Mouse (Mus musculus): ENCODE results near the gene Svs3a. TPM values are rescaled to one million over a fixed set of nuclear protein-coding genes. Genes with fewer than 3 reads are reported as not detected.

The Svs3a gene
- total and polyA plus RNA-seq, 3 experiments, result 0.11 TPM; not detected in 2

Other genes with a start within 250 kb of the Svs3a start
Only the 20 nearest of the 21 such genes appear.
- 57.3 and 61.0 TPM in 2 replicates for gene Tomm34, start 218.1 kb upstream of the Svs3a start, total RNA-seq (2014; fragmentation: Nextera tagmentation)
- 63.0 and 65.3 TPM in 2 replicates for gene Tomm34, start 218.1 kb upstream of the Svs3a start, total RNA-seq (2017)
- gene Tomm34, start 218.1 kb upstream of the Svs3a start, polyA plus RNA-seq (2012), result 36.3 and 48.2 TPM in 2 replicates
- gene Kcns1, start 118.2 kb upstream of the Svs3a start, total RNA-seq (2014; fragmentation: Nextera tagmentation), result not detected in 2 replicates
- not detected in 2 replicates for gene Kcns1, start 118.2 kb upstream of the Svs3a start, total RNA-seq (2017)
- gene Kcns1, start 118.2 kb upstream of the Svs3a start, polyA plus RNA-seq (2012), result not detected in 2 replicates
- gene Wfdc5, start 106.5 kb upstream of the Svs3a start, total RNA-seq (2014; fragmentation: Nextera tagmentation), result not detected in 2 replicates
- 0.33 TPM in 1 of 2 replicates, not detected in the other for gene Wfdc5, start 106.5 kb upstream of the Svs3a start, total RNA-seq (2017)
- not detected in 2 replicates for gene Wfdc5, start 106.5 kb upstream of the Svs3a start, polyA plus RNA-seq (2012)
- not detected in 2 replicates for gene Wfdc12, start 98.7 kb upstream of the Svs3a start, total RNA-seq (2014; fragmentation: Nextera tagmentation)
- not detected in 2 replicates for gene Wfdc12, start 98.7 kb upstream of the Svs3a start, total RNA-seq (2017)
- gene Wfdc12, start 98.7 kb upstream of the Svs3a start, polyA plus RNA-seq (2012), result not detected in 2 replicates
- not detected in 2 replicates for gene Wfdc15a, start 89.1 kb upstream of the Svs3a start, total RNA-seq (2014; fragmentation: Nextera tagmentation)
- 0.82 TPM in 1 of 2 replicates, not detected in the other for gene Wfdc15a, start 89.1 kb upstream of the Svs3a start, total RNA-seq (2017)
- gene Wfdc15a, start 89.1 kb upstream of the Svs3a start, polyA plus RNA-seq (2012), result not detected in 2 replicates
- gene Wfdc15b, start 67.6 kb upstream of the Svs3a start, total RNA-seq (2014; fragmentation: Nextera tagmentation), result not detected in 2 replicates
- not detected in 2 replicates for gene Wfdc15b, start 67.6 kb upstream of the Svs3a start, total RNA-seq (2017)
- not detected in 2 replicates for gene Wfdc15b, start 67.6 kb upstream of the Svs3a start, polyA plus RNA-seq (2012)
- gene Svs2, start 50.8 kb upstream of the Svs3a start, total RNA-seq (2014; fragmentation: Nextera tagmentation), result not detected in 2 replicates
- gene Svs2, start 50.8 kb upstream of the Svs3a start, total RNA-seq (2017), result 0.11 TPM in 1 of 2 replicates, not detected in the other
- not detected in 2 replicates for gene Svs2, start 50.8 kb upstream of the Svs3a start, polyA plus RNA-seq (2012)
- gene Svs3b, start 32.6 kb upstream of the Svs3a start, total RNA-seq (2014; fragmentation: Nextera tagmentation), result not detected in 2 replicates
- gene Svs3b, start 32.6 kb upstream of the Svs3a start, total RNA-seq (2017), result not detected in 2 replicates
- not detected in 2 replicates for gene Svs3b, start 32.6 kb upstream of the Svs3a start, polyA plus RNA-seq (2012)
- not detected in 2 replicates for gene Svs4, start 10.8 kb upstream of the Svs3a start, total RNA-seq (2014; fragmentation: Nextera tagmentation)
- gene Svs4, start 10.8 kb upstream of the Svs3a start, total RNA-seq (2017), result 0.29 TPM in 1 of 2 replicates, not detected in the other
- not detected in 2 replicates for gene Svs4, start 10.8 kb upstream of the Svs3a start, polyA plus RNA-seq (2012)
- gene Svs6, start 27.5 kb downstream of the Svs3a start, total RNA-seq (2014; fragmentation: Nextera tagmentation), result not detected in 2 replicates
- gene Svs6, start 27.5 kb downstream of the Svs3a start, total RNA-seq (2017), result not detected in 2 replicates
- gene Svs6, start 27.5 kb downstream of the Svs3a start, polyA plus RNA-seq (2012), result not detected in 2 replicates
- gene Svs5, start 43.5 kb downstream of the Svs3a start, total RNA-seq (2014; fragmentation: Nextera tagmentation), result not detected in 2 replicates
- not detected in 2 replicates for gene Svs5, start 43.5 kb downstream of the Svs3a start, total RNA-seq (2017)
- not detected in 2 replicates for gene Svs5, start 43.5 kb downstream of the Svs3a start, polyA plus RNA-seq (2012)
- not detected in 2 replicates for gene Slpi, start 99.8 kb downstream of the Svs3a start, total RNA-seq (2014; fragmentation: Nextera tagmentation)
- gene Slpi, start 99.8 kb downstream of the Svs3a start, total RNA-seq (2017), result not detected in 2 replicates
- not detected in 2 replicates for gene Slpi, start 99.8 kb downstream of the Svs3a start, polyA plus RNA-seq (2012)
- gene Rbpjl, start 113.9 kb downstream of the Svs3a start, total RNA-seq (2014; fragmentation: Nextera tagmentation), result not detected in 2 replicates
- 0.11 TPM in 1 of 2 replicates, not detected in the other for gene Rbpjl, start 113.9 kb downstream of the Svs3a start, total RNA-seq (2017)
- not detected in 2 replicates for gene Rbpjl, start 113.9 kb downstream of the Svs3a start, polyA plus RNA-seq (2012)
- gene Matn4, start 115.9 kb downstream of the Svs3a start, total RNA-seq (2014; fragmentation: Nextera tagmentation), result not detected in 2 replicates
- under 0.01 and 0.06 TPM in 2 replicates for gene Matn4, start 115.9 kb downstream of the Svs3a start, total RNA-seq (2017)
- gene Matn4, start 115.9 kb downstream of the Svs3a start, polyA plus RNA-seq (2012), result not detected in 2 replicates
- gene Sdc4, start 154.6 kb downstream of the Svs3a start, total RNA-seq (2014; fragmentation: Nextera tagmentation), result not detected in 2 replicates
- 0.11 TPM in 1 of 2 replicates, not detected in the other for gene Sdc4, start 154.6 kb downstream of the Svs3a start, total RNA-seq (2017)
- gene Sdc4, start 154.6 kb downstream of the Svs3a start, polyA plus RNA-seq (2012), result not detected in 2 replicates
- 35.8 and 37.0 TPM in 2 replicates for gene Sys1, start 167.7 kb downstream of the Svs3a start, total RNA-seq (2014; fragmentation: Nextera tagmentation)
- 50.6 and 75.5 TPM in 2 replicates for gene Sys1, start 167.7 kb downstream of the Svs3a start, total RNA-seq (2017)
- gene Sys1, start 167.7 kb downstream of the Svs3a start, polyA plus RNA-seq (2012), result 122 and 142 TPM in 2 replicates
- gene Gm20458, start 171.7 kb downstream of the Svs3a start, total RNA-seq (2014; fragmentation: Nextera tagmentation), result not detected in 2 replicates
- 13.4 and 13.5 TPM in 2 replicates for gene Gm20458, start 171.7 kb downstream of the Svs3a start, total RNA-seq (2017)
- gene Gm20458, start 171.7 kb downstream of the Svs3a start, polyA plus RNA-seq (2012), result 4.6 and 5.5 TPM in 2 replicates
- gene Trp53tg5, start 184.5 kb downstream of the Svs3a start, total RNA-seq (2014; fragmentation: Nextera tagmentation), result not detected in 2 replicates
- 0.29 TPM in 1 of 2 replicates, not detected in the other for gene Trp53tg5, start 184.5 kb downstream of the Svs3a start, total RNA-seq (2017)
- not detected in 2 replicates for gene Trp53tg5, start 184.5 kb downstream of the Svs3a start, polyA plus RNA-seq (2012)
- gene Dbndd2, start 196.8 kb downstream of the Svs3a start, total RNA-seq (2014; fragmentation: Nextera tagmentation), result 6.2 and 11.7 TPM in 2 replicates
- gene Dbndd2, start 196.8 kb downstream of the Svs3a start, total RNA-seq (2017), result 5.5 and 8.9 TPM in 2 replicates
- gene Dbndd2, start 196.8 kb downstream of the Svs3a start, polyA plus RNA-seq (2012), result 22.3 and 25.1 TPM in 2 replicates
- 68.5 and 84.3 TPM in 2 replicates for gene Pigt, start 208.3 kb downstream of the Svs3a start, total RNA-seq (2014; fragmentation: Nextera tagmentation)
- 22.9 and 23.2 TPM in 2 replicates for gene Pigt, start 208.3 kb downstream of the Svs3a start, total RNA-seq (2017)
- gene Pigt, start 208.3 kb downstream of the Svs3a start, polyA plus RNA-seq (2012), result 81.0 and 94.4 TPM in 2 replicates